Mouse (Mus musculus) midbrain, embryonic 14.5 days (tissue): ENCODE data around the gene Pgap3. TPM values are rescaled to one million over a fixed set of nuclear protein-coding genes. Genes with fewer than 3 reads are reported as not detected.
A peak's percentile ranks its signal among the peaks of the same experiment; 100 is the strongest.

Source experiments
- ATAC-seq: fragments of 200-750 bp; cut with Nextera tagmentation; 2 replicates; pipeline ENCODE4 v1.8.0; 2017; ENCODE audit warnings: moderate number of reproducible peaks, moderate library complexity; ENCODE audit not compliant: low FRiP score, low TSS enrichment
- DNase-seq: peaks from one replicate; pipeline ENCODE4 v3.0.0-alpha.2; 2015
- H3K27ac ChIP-seq: fragments of 300-500 bp; sonication (generic); replicated peaks from 2 replicates; pipeline ENCODE4 v1.5.1; 2014; ENCODE audit warnings: mild to moderate bottlenecking, low read depth, low read length, moderate library complexity
- H3K27me3 ChIP-seq: fragments of 300-500 bp; sonication (generic); 2 replicates; pipeline ENCODE4 v1.6.1; 2014; ENCODE audit warnings: low read length, control low read depth, mixed read lengths; ENCODE audit not compliant: control insufficient read depth, insufficient read depth
- H3K36me3 ChIP-seq: fragments of 300-500 bp; sonication (generic); 2 replicates; pipeline ENCODE4 v1.6.1; 2014; ENCODE audit warnings: low read length, control low read depth; ENCODE audit not compliant: control insufficient read depth, insufficient read depth
- H3K4me1 ChIP-seq: fragments of 300-500 bp; sonication (generic); 2 replicates; pipeline ENCODE4 v1.6.1; 2014; ENCODE audit warnings: mild to moderate bottlenecking, antibody characterized with exemption, low read length, control low read depth; ENCODE audit not compliant: control insufficient read depth, insufficient read depth
- H3K4me2 ChIP-seq: fragments of 300-500 bp; sonication (generic); 2 replicates; pipeline ENCODE4 v1.6.1; 2014; ENCODE audit warnings: mild to moderate bottlenecking, low read length, moderate library complexity
- H3K4me3 ChIP-seq: fragments of 300-500 bp; sonication (generic); replicated peaks from 2 replicates; pipeline ENCODE4 v1.5.1; 2014; ENCODE audit warnings: low read depth, low read length
- H3K9ac ChIP-seq: fragments of 300-500 bp; sonication (generic); replicated peaks from 2 replicates; pipeline ENCODE4 v1.6.1; 2014; ENCODE audit warnings: mild to moderate bottlenecking, low read length, moderate library complexity
- H3K9me3 ChIP-seq: fragments of 300-500 bp; sonication (generic); 2 replicates; pipeline ENCODE4 v1.6.1; 2016; ENCODE audit warnings: low read length, control low read depth, mixed read lengths; ENCODE audit not compliant: control insufficient read depth
- WGBS: fragments of 180-500 bp; shearing (Covaris S2); extraction: QIAGEN DNeasy Blood & Tissue Kit; methylation state at CpG from one replicate; pipeline ENCODE4 v1.1.7; 2014; 5-methylcytosine and 5-hydroxymethylcytosine counted together
- polyA plus RNA-seq: library from polyadenylated mRNA; unstranded; fragments of >200 nt; fragmentation: Nextera tagmentation; extraction: Ambion mirVana; gene quantifications from 2 replicates; pipeline ENCODE4 v1.2.1, GENCODE M21; 2014

Gene Pgap3
- polyA plus RNA-seq, 1 experiment from 2014 or later, result 6.4 TPM

- DNase-seq (no peak), ATAC-seq (no peak)
- no peak overlapping the region for H3K4me3 ChIP-seq
- no peak overlapping the region for H3K4me2 ChIP-seq
- H3K9me3 ChIP-seq, result no peaks in the 10 kb centered on the region
- no peaks in the 10 kb centered on the region for H3K36me3 ChIP-seq
- H3K9ac ChIP-seq, result no peak overlapping the region
- WGBS, result 74% methylated on average over 6 of the region's 6 CpGs
- peaks cover 7% of the 10 kb centered on the region; the same call in 1 of the 2 replicates for H3K4me1 ChIP-seq
- no peak overlapping the region for H3K27ac ChIP-seq
- H3K27me3 ChIP-seq, result no peaks in the 10 kb centered on the region
Observed at GRCm38 (mm10) chr11:98418273-98418672, 18.0 kb upstream of the Pgap3 start.

GRCm38 (mm10) chr11:98417074-98417473 is 16.8 kb upstream of the Pgap3 start:
- H3K4me1 ChIP-seq, result peaks cover 13% of the 10 kb centered on the region; the same call in 1 of the 2 replicates
- 95% methylated on average over 1 of the region's 1 CpGs for WGBS
- H3K36me3 ChIP-seq, result no peaks in the 10 kb centered on the region
- no peaks in the 10 kb centered on the region for H3K9me3 ChIP-seq
- H3K4me3 ChIP-seq, result no peak overlapping the region
- no peak for ATAC-seq
- no peak overlapping the region for H3K4me2 ChIP-seq
- H3K9ac ChIP-seq, result no peak overlapping the region
- H3K27ac ChIP-seq, result no peak overlapping the region
- H3K27me3 ChIP-seq, result peaks cover 11% of the 10 kb centered on the region
- DNase-seq, result no peak

DNA sequence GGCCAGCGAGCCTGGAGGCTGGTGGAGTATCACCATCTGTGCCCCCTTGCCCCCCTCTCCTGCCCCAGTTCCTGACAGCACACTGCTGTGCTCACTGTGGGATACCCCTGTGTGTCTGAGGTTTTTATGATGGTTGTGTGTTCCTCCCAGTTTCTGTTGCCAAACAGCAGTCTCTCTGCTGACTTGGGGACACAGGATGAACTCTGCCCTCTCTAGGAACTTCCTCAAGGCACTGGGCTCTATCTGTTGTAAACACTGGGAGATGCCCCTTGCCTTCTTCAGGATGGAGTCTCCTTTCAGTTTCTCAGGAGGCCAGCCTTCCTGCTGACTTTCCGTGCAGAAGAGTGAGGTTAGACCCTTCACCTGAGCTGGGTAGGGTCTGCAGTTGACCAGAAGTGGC is 13.9 kb upstream of the Pgap3 start:
- Histone ChIP-seq H3K9me3 (no peaks in the 10 kb centered on the region), H3K9ac (no peak overlapping the region), H3K27ac (no peak overlapping the region), H3K4me1 (peaks cover 13% of the 10 kb centered on the region), H3K36me3 (no peaks in the 10 kb centered on the region), H3K27me3 (peaks cover 11% of the 10 kb centered on the region), H3K4me2 (0 out of 2 replicates have a peak overlapping the region, but pooled peaks have one; percentile 94), H3K4me3 (0 out of 2 replicates have a peak overlapping the region, but pooled peaks have one; percentile 55)
- 41% methylated on average over 2 of the region's 2 CpGs for WGBS
- no peak for ATAC-seq
- DNase-seq, result no peak

GRCm38 (mm10) chr11:98413731-98414130 is 13.4 kb upstream of the Pgap3 start:
- Histone ChIP-seq H3K4me1 (peaks cover 13% of the 10 kb centered on the region), H3K27ac (no peak overlapping the region), H3K4me3 (0 out of 2 replicates have a peak overlapping the region, but pooled peaks have one; percentile 55), H3K4me2 (peak overlapping the region; percentile 94), H3K9me3 (no peaks in the 10 kb centered on the region), H3K27me3 (peaks cover 11% of the 10 kb centered on the region), H3K36me3 (no peaks in the 10 kb centered on the region), H3K9ac (no peak overlapping the region)
- ATAC-seq (no peak), DNase-seq (no peak)
- WGBS, result 33% methylated on average over 7 of the region's 7 CpGs

- Histone ChIP-seq H3K4me3 (peak overlapping the region; percentile 55), H3K36me3 (no peaks in the 10 kb centered on the region), H3K9ac (peak overlapping the region; percentile 57), H3K27ac (peak overlapping the region; percentile 64), H3K9me3 (no peaks in the 10 kb centered on the region), H3K4me1 (peaks cover 13% of the 10 kb centered on the region), H3K4me2 (peak overlapping the region; percentile 94), H3K27me3 (peaks cover 11% of the 10 kb centered on the region)
- DNase-seq, result peak; percentile 56
- ATAC-seq, result no peak
- WGBS, result under 1% methylated on average over 40 of the region's 40 CpGs
Observed at GRCm38 (mm10) chr11:98412797-98413301, 12.6 kb upstream of the Pgap3 start.

- H3K4me1 ChIP-seq, result peaks cover 13% of the 10 kb centered on the region
- peak within 1 kb of the TSS; percentile 64 for H3K27ac ChIP-seq
- peak within 1 kb of the TSS; percentile 55 for H3K4me3 ChIP-seq
- no peaks in the 10 kb centered on the region for H3K9me3 ChIP-seq
- DNase-seq (peak; percentile 76), ATAC-seq (peak; percentile 46)
- 0% methylated on average over 43 of the region's 49 CpGs for WGBS
- H3K27me3 ChIP-seq, result peaks cover 11% of the 10 kb centered on the region
- H3K36me3 ChIP-seq, result no peaks in the 10 kb centered on the region
- peak within 1 kb of the TSS; percentile 57 for H3K9ac ChIP-seq
- peak within 1 kb of the TSS; percentile 94 for H3K4me2 ChIP-seq
Observed at GRCm38 (mm10) chr11:98412273-98412796, 12.0 kb upstream of the Pgap3 start, which contains the start of gene Erbb2. TSS of gene Erbb2 (plus strand) at chr11:98412470.

DNA sequence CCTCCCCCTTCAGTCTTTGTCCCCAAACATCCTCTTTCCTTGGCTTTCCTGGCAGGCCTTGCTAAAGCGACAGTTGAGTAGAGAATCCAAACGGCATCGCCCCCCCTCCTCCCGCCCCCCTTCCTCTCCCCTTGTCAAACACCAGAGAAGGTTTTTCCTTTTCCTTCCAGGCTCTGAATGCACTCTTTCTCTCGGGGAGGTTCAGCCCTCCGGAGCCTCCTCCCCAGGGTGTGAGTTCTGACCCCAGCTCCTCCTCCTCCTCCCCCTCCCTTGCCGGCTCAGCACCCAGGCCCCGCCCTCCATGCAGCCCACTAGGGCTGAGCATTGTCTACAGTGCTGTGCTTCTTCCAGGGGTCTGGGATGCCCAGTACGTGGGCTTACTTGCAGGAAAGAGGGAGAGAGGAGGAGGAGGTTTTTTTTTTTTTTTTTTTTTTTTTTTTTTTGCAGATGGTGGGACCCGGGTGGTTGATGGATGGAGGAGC is 9.1 kb upstream of the Pgap3 start:
- 4% methylated on average over 10 of the region's 10 CpGs for WGBS
- Histone ChIP-seq H3K4me3 (no peak overlapping the region), H3K4me1 (peaks cover 13% of the 10 kb centered on the region), H3K36me3 (no peaks in the 10 kb centered on the region), H3K27me3 (peaks cover 11% of the 10 kb centered on the region), H3K27ac (no peak overlapping the region), H3K4me2 (peak overlapping the region; percentile 22), H3K9me3 (no peaks in the 10 kb centered on the region), H3K9ac (no peak overlapping the region)
- DNase-seq (peak; percentile 55), ATAC-seq (0 out of 2 replicates have a peak, but pooled peaks have one; percentile 27)

DNA sequence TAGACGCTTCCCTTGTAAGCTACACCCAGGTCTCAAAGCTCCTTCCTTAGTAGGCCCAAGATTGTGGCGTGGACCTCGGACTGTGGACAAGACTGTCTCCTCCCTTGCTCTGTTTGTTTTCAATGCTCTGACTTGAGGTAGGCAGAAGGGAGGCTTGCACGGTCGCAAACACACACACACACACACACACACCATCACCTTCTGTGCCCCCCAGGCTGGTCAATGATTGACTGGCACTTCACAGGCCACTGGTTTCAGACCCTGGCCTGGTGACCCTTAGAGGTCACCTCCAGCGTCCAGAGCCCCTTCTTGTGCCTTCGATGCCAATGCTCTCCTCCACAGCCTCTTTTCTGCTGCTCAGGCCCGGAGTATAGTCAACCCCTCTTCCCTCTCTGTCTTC is 8.6 kb upstream of the Pgap3 start:
- Histone ChIP-seq H3K9ac (no peak overlapping the region), H3K27ac (no peak overlapping the region), H3K4me2 (peak overlapping the region; percentile 22), H3K36me3 (no peaks in the 10 kb centered on the region), H3K4me1 (peaks cover 10% of the 10 kb centered on the region), H3K27me3 (peaks cover 11% of the 10 kb centered on the region), H3K4me3 (no peak overlapping the region), H3K9me3 (no peaks in the 10 kb centered on the region)
- WGBS, result 50% methylated on average over 8 of the region's 8 CpGs
- ATAC-seq (no peak), DNase-seq (no peak)

DNA sequence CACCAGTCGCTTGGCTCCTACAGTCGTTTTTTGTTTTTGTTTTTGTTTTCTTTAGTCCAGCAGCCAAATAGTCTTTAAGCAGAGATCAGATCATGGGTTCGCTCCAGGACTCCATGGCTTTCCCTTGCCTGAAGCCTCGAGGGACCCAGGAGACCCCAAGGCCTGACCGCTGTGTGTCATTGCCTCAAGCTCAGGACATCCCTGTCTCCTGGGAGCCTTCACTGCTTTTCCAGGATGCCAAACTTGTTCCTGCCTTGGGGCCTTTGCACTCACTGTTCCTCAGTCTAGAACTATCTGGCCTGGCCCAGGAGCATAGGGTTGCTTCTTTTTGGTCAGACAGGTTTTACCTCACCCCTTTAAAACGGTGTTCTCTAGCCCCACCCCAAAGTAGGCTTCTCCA is 6.3 kb upstream of the Pgap3 start:
- H3K9me3 ChIP-seq, result no peaks in the 10 kb centered on the region
- H3K27ac ChIP-seq, result no peak overlapping the region
- no peak for DNase-seq
- H3K4me3 ChIP-seq, result no peak overlapping the region
- 74% methylated on average over 6 of the region's 6 CpGs for WGBS
- H3K9ac ChIP-seq, result no peak overlapping the region
- H3K4me1 ChIP-seq, result no peaks in the 10 kb centered on the region; the same call in 1 of the 2 replicates
- no peaks in the 10 kb centered on the region for H3K36me3 ChIP-seq
- ATAC-seq, result no peak
- no peak overlapping the region for H3K4me2 ChIP-seq
- H3K27me3 ChIP-seq, result no peaks in the 10 kb centered on the region
